In genomic region chr19:42050251-42050650, GRCm38 (mm10) we compare ENCODE assay signal across 30 mouse cellular contexts. TPM values are rescaled to one million over a fixed set of nuclear protein-coding genes. Genes with fewer than 3 reads are reported as not detected.
"Had no signal": no experiment of that assay in that cellular context is flagged by ENCODE, and none has a peak within 500 bp of the region (broad histone marks: within the 10 kb centered on the region; RNA-seq: fewer than 3 reads in every experiment).

No protein-coding gene starts in this region.

- ATAC-seq: forebrain, embryonic 16.5 days; hindbrain, embryonic 16.5 days; inflammation-experienced regulatory T-cells, adult 6 months; intestine, embryonic 16.5 days had no signal

- H3K9ac ChIP-seq: heart, embryonic 12.5 days; hindbrain, embryonic 12.5 days; hindbrain, embryonic 14.5 days; limb, embryonic 12.5 days; liver, embryonic 13.5 days had no signal

- H3K4me2 ChIP-seq: heart, embryonic 12.5 days; hindbrain, embryonic 12.5 days; hindbrain, embryonic 14.5 days; limb, embryonic 12.5 days; liver, embryonic 13.5 days had no signal

- H3K4me3 ChIP-seq: gastrocnemius, adult 2 months; heart, embryonic 10.5 days; heart, embryonic 12.5 days; hindbrain, embryonic 10.5 days; hindbrain, embryonic 12.5 days; layer of hippocampus, adult 2 months; left cerebral cortex, adult 2 months; limb, embryonic 10.5 days; limb, embryonic 12.5 days; liver, embryonic 13.5 days had no signal

- H3K9me3 ChIP-seq: heart, embryonic 10.5 days; heart, embryonic 12.5 days; hindbrain, embryonic 10.5 days; hindbrain, embryonic 12.5 days; limb, embryonic 10.5 days; limb, embryonic 12.5 days; liver, embryonic 13.5 days had no signal

- H3K36me3 ChIP-seq: heart, embryonic 10.5 days; heart, embryonic 12.5 days; hindbrain, embryonic 10.5 days; hindbrain, embryonic 12.5 days; limb, embryonic 10.5 days; limb, embryonic 12.5 days; liver, embryonic 13.5 days had no signal

- DNase-seq: gastrocnemius, adult 2 months; gastrocnemius, postnatal 10 days; gastrocnemius, postnatal 25 days; heart, adult 18-20 months; heart, postnatal 10 days; heart, postnatal 4 days; kidney, adult 18-20 months; kidney, postnatal 4 days; liver, embryonic 13.5 days had no signal

- H3K4me1 ChIP-seq: hindbrain, embryonic 12.5 days had no signal

- H3K27me3 ChIP-seq: heart, embryonic 12.5 days; hindbrain, embryonic 12.5 days; limb, embryonic 12.5 days; liver, embryonic 13.5 days had no signal

- H3K27ac ChIP-seq: gastrocnemius, adult 2 months; heart, embryonic 10.5 days; hindbrain, embryonic 10.5 days; hindbrain, embryonic 12.5 days; hindbrain, embryonic 14.5 days; layer of hippocampus, adult 2 months; left cerebral cortex, adult 2 months; limb, embryonic 10.5 days; limb, embryonic 12.5 days; liver, embryonic 13.5 days had no signal

RNA-seq across cellular contexts. Expression of gene 4933411K16Rik, which starts 1.8 kb away (rescaled TPM):
- total RNA-seq: granulocyte monocyte progenitor cell, adult 5-6 weeks; heart, adult 18-20 months; heart, postnatal 25 days had no signal
- polyA plus RNA-seq: forebrain, embryonic 16.5 days; heart, embryonic 12.5 days; heart, embryonic 14.5 days; heart, embryonic 16.5 days; hindbrain, embryonic 10.5 days; hindbrain, embryonic 12.5 days; hindbrain, embryonic 14.5 days; hindbrain, embryonic 16.5 days; inflammation-experienced regulatory T-cells, adult 6 months; limb, embryonic 12.5 days; liver, embryonic 13.5 days had no signal

RNA-seq across cellular contexts. Expression of gene Hoga1, which starts 4.8 kb away (rescaled TPM):
- total RNA-seq: granulocyte monocyte progenitor cell, adult 5-6 weeks had no signal
- polyA plus RNA-seq: inflammation-experienced regulatory T-cells, adult 6 months had no signal

RNA-seq across cellular contexts. Expression of gene Ankrd2, which starts 14.5 kb away (rescaled TPM):
- total RNA-seq: granulocyte monocyte progenitor cell, adult 5-6 weeks; heart, postnatal 10 days; heart, postnatal 25 days; layer of hippocampus, adult 2 months; layer of hippocampus, postnatal 25 days; left cerebral cortex, postnatal 36 days had no signal
- polyA plus RNA-seq: heart, embryonic 10.5 days; heart, embryonic 12.5 days; heart, embryonic 14.5 days; heart, embryonic 16.5 days; hindbrain, embryonic 10.5 days; hindbrain, embryonic 12.5 days; inflammation-experienced regulatory T-cells, adult 6 months; kidney, embryonic 14.5 days; kidney, embryonic 16.5 days; limb, embryonic 10.5 days had no signal
